Mouse (Mus musculus): Measurements from ENCODE around the gene Ccdc88c.

The Ccdc88c gene

GRCm38 (mm10) chr12:100997830-100998563, 30.9 kb downstream of the Ccdc88c start:
- DNase-seq (ENCODE audit: low spot score): peak; percentile 78

GRCm38 (mm10) chr12:100996378-100996898, 32.4 kb downstream of the Ccdc88c start:
- peak; percentile 67 for DNase-seq (ENCODE audit: low spot score)

- DNase-seq (ENCODE audit: low spot score): peak; percentile 61
These were observed 33.1 kb downstream of the Ccdc88c start for GRCm38 (mm10) chr12:100995607-100996377.

GRCm38 (mm10) chr12:100994140-100995015, 34.5 kb downstream of the Ccdc88c start:
- no peak for DNase-seq (ENCODE audit: low spot score)

GRCm38 (mm10) chr12:100993146-100993545, 35.7 kb downstream of the Ccdc88c start:
- no peak for DNase-seq (ENCODE audit: low spot score)

GRCm38 (mm10) chr12:100992505-100992904, 36.4 kb downstream of the Ccdc88c start:
- no peak for DNase-seq (ENCODE audit: low spot score)

- DNase-seq (ENCODE audit: low spot score): no peak
These were observed 37.7 kb downstream of the Ccdc88c start for GRCm38 (mm10) chr12:100991119-100991518.

- DNase-seq (ENCODE audit: low spot score): peak; percentile 73
These were observed 38.6 kb downstream of the Ccdc88c start for GRCm38 (mm10) chr12:100990291-100990690.

GRCm38 (mm10) chr12:100989780-100990288, 39.0 kb downstream of the Ccdc88c start:
- no peak for DNase-seq (ENCODE audit: low spot score)

GRCm38 (mm10) chr12:100988324-100989130, 40.3 kb downstream of the Ccdc88c start:
- DNase-seq (ENCODE audit: low spot score): no peak

- DNase-seq (ENCODE audit: low spot score): no peak
These were observed 42.4 kb downstream of the Ccdc88c start for GRCm38 (mm10) chr12:100986423-100986822.

GRCm38 (mm10) chr12:100985793-100986157, 43.1 kb downstream of the Ccdc88c start:
- DNase-seq (ENCODE audit: low spot score): no peak

GRCm38 (mm10) chr12:100985050-100985792, 43.6 kb downstream of the Ccdc88c start:
- DNase-seq (ENCODE audit: low spot score): no peak

- no peak for DNase-seq (ENCODE audit: low spot score)
These were observed 45.3 kb downstream of the Ccdc88c start for GRCm38 (mm10) chr12:100983565-100983964.

- no peak for DNase-seq (ENCODE audit: low spot score)
These were observed 46.6 kb downstream of the Ccdc88c start for GRCm38 (mm10) chr12:100982217-100982616.

GRCm38 (mm10) chr12:100980551-100981008, 48.3 kb downstream of the Ccdc88c start:
- DNase-seq (ENCODE audit: low spot score): peak; percentile 48

GRCm38 (mm10) chr12:100979616-100980015, 49.2 kb downstream of the Ccdc88c start:
- DNase-seq (ENCODE audit: low spot score): no peak

GRCm38 (mm10) chr12:100977958-100978725, 50.7 kb downstream of the Ccdc88c start:
- DNase-seq (ENCODE audit: low spot score): no peak

- DNase-seq (ENCODE audit: low spot score): no peak
These were observed 51.3 kb downstream of the Ccdc88c start for GRCm38 (mm10) chr12:100977551-100977950.
